Mouse (Mus musculus): ENCODE measurements around the gene Acap1.

DNA sequence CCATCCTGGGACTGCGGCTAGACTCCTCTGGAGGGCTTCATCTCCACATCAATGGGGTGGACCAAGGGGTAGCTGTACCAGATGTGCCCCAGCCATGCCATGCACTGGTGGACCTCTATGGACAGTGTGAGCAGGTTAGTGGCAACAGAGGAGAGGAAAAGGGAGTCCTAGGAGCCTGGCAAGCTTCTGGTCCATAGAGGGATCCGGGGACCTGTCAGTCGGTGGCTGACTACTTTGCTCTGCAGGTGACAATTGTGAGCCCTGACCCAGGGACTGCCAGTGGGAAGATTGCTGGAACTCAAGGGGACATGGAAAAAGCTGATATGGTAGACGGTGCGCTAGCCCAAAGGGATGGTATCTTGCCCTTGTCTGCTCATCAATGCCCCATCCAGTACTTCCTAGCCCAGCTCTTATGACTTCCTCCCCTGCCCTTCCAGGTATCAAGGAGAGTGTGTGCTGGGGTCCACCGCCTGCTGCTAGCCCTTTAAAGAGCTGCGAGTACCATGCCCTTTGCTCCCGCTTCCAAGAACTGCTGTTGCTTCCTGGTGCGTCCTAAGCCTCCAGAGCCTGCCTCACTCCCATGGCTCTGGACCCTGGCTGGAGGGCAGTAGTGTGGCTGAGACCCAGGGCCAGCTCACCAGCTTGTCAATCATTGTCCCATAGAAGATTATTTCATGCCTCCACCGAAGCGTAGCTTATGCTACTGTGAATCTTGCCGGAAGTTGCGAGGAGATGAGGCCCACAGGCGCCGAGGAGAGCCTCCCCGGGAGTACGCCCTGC lies 15.6 kb upstream of the Acap1 start:
- TF ChIP-seq GATA1 (IDR thresholded peaks at IDR 0.05; ENCODE audit: borderline replicate concordance, low read length) (no peak), FLI1 (IDR thresholded peaks at IDR 0.05; ENCODE audit: low read length) (no peak)
